Mouse (Mus musculus) CH12.LX (cell line): ENCODE measurements at regions not wholly inside any gene's neighbourhood (a gene's known extent, or its start where the extent isn't known, plus 50 kb on each side); places are given as distances from the start of the nearest gene placed in this dataset.

Source experiments
- DNase-seq: peaks from one replicate; pipeline ENCODE4 v3.0.0-alpha.2; 2013; ENCODE audit errors: extremely low read depth
- H3K27ac ChIP-seq: 2 replicates; pipeline ENCODE4 v1.5.1; 2012; ENCODE audit warnings: low read depth, mild to moderate bottlenecking, control low read depth, moderate library complexity; ENCODE audit not compliant: insufficient read depth
- H3K27me3 ChIP-seq: replicated peaks from 2 replicates; pipeline ENCODE3; 2012; ENCODE audit warnings: inconsistent platforms
- H3K36me3 ChIP-seq, 2 experiments: replicated peaks in 1 of 2; 2 replicates each; pipeline versions ENCODE3 to v1.6.1; 2012; ENCODE audit warnings: inconsistent platforms in 1 of 2, low read length in 1 of 2, mild to moderate bottlenecking in 1 of 2, mixed read lengths in 1 of 2, moderate library complexity in 1 of 2; ENCODE audit not compliant: control insufficient read depth in 1 of 2, insufficient read depth in 1 of 2
- H3K4me1 ChIP-seq, 2 experiments: 2 replicates each; pipeline ENCODE4 v1.6.1; 2012; ENCODE audit warnings: inconsistent platforms in 1 of 2, moderate library complexity in 1 of 2; ENCODE audit not compliant: insufficient read depth in 2 of 2, control insufficient read depth in 1 of 2
- H3K4me2 ChIP-seq: 2 replicates; pipeline ENCODE4 v1.6.1; 2012; ENCODE audit warnings: low read depth, mild to moderate bottlenecking, control low read depth; ENCODE audit not compliant: poor library complexity, insufficient read depth, severe bottlenecking
- H3K4me3 ChIP-seq, 3 experiments: fragments of 150-350 bp in 1 of 3; sonication (generic) in 1 of 3; replicated peaks in 1 of 3; 2 replicates each; pipeline versions ENCODE3 to v1.5.1; 2011 to 2012; ENCODE audit warnings: low read depth in 2 of 3, low read length in 2 of 3, mild to moderate bottlenecking in 2 of 3, moderate library complexity in 2 of 3, control low read depth in 1 of 3, improper control_type of control experiment in 1 of 3, inconsistent platforms in 1 of 3, mixed read lengths in 1 of 3; ENCODE audit not compliant: poor library complexity in 1 of 3
- H3K79me2 ChIP-seq: replicated peaks from 2 replicates; pipeline ENCODE4 v1.6.1; 2012; ENCODE audit warnings: mild to moderate bottlenecking, moderate library complexity; ENCODE audit not compliant: control insufficient read depth, poor library complexity, insufficient read depth, severe bottlenecking; ENCODE audit errors: extremely low read depth
- H3K9ac ChIP-seq: 2 replicates; pipeline ENCODE4 v1.6.1; 2012; ENCODE audit warnings: low read depth, mild to moderate bottlenecking, control low read depth, moderate library complexity; ENCODE audit not compliant: insufficient read depth
- H3K9me3 ChIP-seq: replicated peaks from 2 replicates; pipeline ENCODE3; 2012; ENCODE audit warnings: low read length, inconsistent platforms, mixed read lengths
- CTCF ChIP-seq, 2 experiments: IDR thresholded peaks in 1 of 2; conservative IDR thresholded peaks in 1 of 2; 2 replicates each; pipeline ENCODE4 v1.5.1; 2011 to 2012; ENCODE audit warnings: low read depth in 2 of 2, low read length in 2 of 2, improper control_type of control experiment in 1 of 2, inconsistent platforms in 1 of 2, mild to moderate bottlenecking in 1 of 2, moderate library complexity in 1 of 2
- ELF1 ChIP-seq: IDR thresholded peaks from 2 replicates; pipeline ENCODE4 v1.6.1; 2014; ENCODE audit warnings: low read depth, mild to moderate bottlenecking, inconsistent platforms, low read length, improper control_type of control experiment
- GABPA ChIP-seq: IDR thresholded peaks from 2 replicates; pipeline ENCODE4 v1.6.1; 2012; ENCODE audit warnings: low read depth, low read length, improper control_type of control experiment, inconsistent platforms; ENCODE audit not compliant: insufficient replicate concordance
- JUND ChIP-seq: conservative IDR thresholded peaks from 2 replicates; pipeline ENCODE4 v1.6.1; 2011; ENCODE audit warnings: low read depth, low read length, improper control_type of control experiment
- KAT2A ChIP-seq: IDR thresholded peaks from 2 replicates; pipeline ENCODE4 v1.6.1; 2012; ENCODE audit warnings: low read length, improper control_type of control experiment, inconsistent platforms; ENCODE audit not compliant: insufficient replicate concordance
- MAFK ChIP-seq: IDR thresholded peaks from 2 replicates; pipeline ENCODE4 v1.6.1; 2011; ENCODE audit warnings: low read length, improper control_type of control experiment; ENCODE audit not compliant: insufficient replicate concordance
- MAX ChIP-seq: IDR thresholded peaks from 2 replicates; pipeline ENCODE4 v1.6.1; 2011; ENCODE audit warnings: low read length, improper control_type of control experiment
- PAX5 ChIP-seq: IDR thresholded peaks from 2 replicates; pipeline ENCODE4 v1.6.1; 2012; ENCODE audit warnings: low read length, inconsistent platforms, mixed read lengths
- SIN3A ChIP-seq: IDR thresholded peaks from 2 replicates; pipeline ENCODE4 v1.6.1; 2012; ENCODE audit warnings: low read length, improper control_type of control experiment, inconsistent platforms
- SMC3 ChIP-seq: IDR thresholded peaks from 2 replicates; pipeline ENCODE4 v1.6.1; 2011; ENCODE audit warnings: low read depth, low read length, improper control_type of control experiment
- TCF12 ChIP-seq: IDR thresholded peaks from 2 replicates; pipeline ENCODE4 v1.6.1; 2014; ENCODE audit warnings: low read depth, mild to moderate bottlenecking, inconsistent platforms, low read length, improper control_type of control experiment
- UBTF ChIP-seq: IDR thresholded peaks from 2 replicates; pipeline ENCODE4 v1.6.1; 2012; ENCODE audit warnings: low read depth, mild to moderate bottlenecking, inconsistent platforms, low read length, improper control_type of control experiment, moderate library complexity
- USF2 ChIP-seq: conservative IDR thresholded peaks from 2 replicates; pipeline ENCODE4 v1.6.1; 2011; ENCODE audit warnings: low read depth, low read length, improper control_type of control experiment
- ZC3H11A ChIP-seq: IDR thresholded peaks from 2 replicates; pipeline ENCODE4 v1.6.1; 2012; ENCODE audit warnings: low read depth, mild to moderate bottlenecking, inconsistent platforms, low read length, improper control_type of control experiment
- ZKSCAN1 ChIP-seq: IDR thresholded peaks from 2 replicates; pipeline ENCODE4 v1.6.1; 2012; ENCODE audit warnings: low read depth, inconsistent platforms, low read length, improper control_type of control experiment, borderline replicate concordance
- ZNF384 ChIP-seq: IDR thresholded peaks from 2 replicates; pipeline ENCODE4 v1.6.1; 2012; ENCODE audit warnings: low read depth, low read length, improper control_type of control experiment, inconsistent platforms
- dilution Hi-C: fragments of 300-500 bp; cut with MboI; formaldehyde crosslinking; loops from 2 replicates; pipeline ENCODE4 v1.14.3; 2020; ENCODE audit warnings: low sequenced_read_pairs; ENCODE audit not compliant: extremely low pct_unique_long_range_greater_than_20kb, extremely low pct_ligation_motif_present
- in situ Hi-C: fragments of 300-500 bp; cut with MboI; formaldehyde crosslinking; loops from 3 replicates; pipeline ENCODE4 v1.14.3; 2019; ENCODE audit warnings: low sequenced_read_pairs, low pct_ligation_motif_present, low pct_unique_long_range_greater_than_20kb, mixed read lengths

GRCm38 (mm10) chr3:134368591-134368990 is 132.3 kb downstream of the Cxxc4 start:
- dilution Hi-C loops = no loop called here
- no peak for TF ChIP-seq ELF1
- TF ChIP-seq KAT2A = no peak
- TF ChIP-seq CTCF (conservative IDR thresholded peaks at IDR 0.05 in 1 of 2, IDR thresholded peaks at IDR 0.05 in 1 of 2; ENCODE audit: low read depth in 2 of 2, low read length in 2 of 2) = no peak
- TF ChIP-seq ZC3H11A = no peak
- TF ChIP-seq TCF12 = no peak
- TF ChIP-seq ZKSCAN1 = no peak
- no peak for TF ChIP-seq USF2
- TF ChIP-seq MAFK = no peak
- no peak for TF ChIP-seq SMC3
- TF ChIP-seq PAX5 = no peak

GRCm38 (mm10) chr3:134369126-134369525 is 132.8 kb downstream of the Cxxc4 start:
- no peaks in the 10 kb centered on the region for H3K9me3 ChIP-seq
- no peak overlapping the region for H3K4me2 ChIP-seq
- no peaks in the 10 kb centered on the region for H3K79me2 ChIP-seq
- H3K27ac ChIP-seq = no peak overlapping the region
- H3K4me3 ChIP-seq = no peak overlapping the region
- H3K36me3 ChIP-seq = no peaks in the 10 kb centered on the region
- in situ Hi-C loops (no loop called here), dilution Hi-C loops (no loop called here)
- DNase-seq = no peak
- no peaks in the 10 kb centered on the region for H3K4me1 ChIP-seq
- H3K9ac ChIP-seq = no peak overlapping the region
- no peaks in the 10 kb centered on the region for H3K27me3 ChIP-seq
- no peak for TF ChIP-seq ZNF384
- TF ChIP-seq JUND = no peak
- TF ChIP-seq, all 38 proteins: peak for 0

More at GRCm38 (mm10) chr3:134368591-134368990, 132.3 kb downstream of the Cxxc4 start:
- Histone ChIP-seq H3K79me2 (no peaks in the 10 kb centered on the region), H3K4me3 (no peak overlapping the region), H3K27me3 (no peaks in the 10 kb centered on the region), H3K9me3 (no peaks in the 10 kb centered on the region), H3K36me3 (no peaks in the 10 kb centered on the region), H3K27ac (no peak overlapping the region), H3K4me2 (no peak overlapping the region), H3K4me1 (no peaks in the 10 kb centered on the region), H3K9ac (no peak overlapping the region)
- DNase-seq = no peak
- in situ Hi-C loops = no loop called here

GRCm38 (mm10) chr3:134379549-134379948 is 143.3 kb downstream of the Cxxc4 start:
- Histone ChIP-seq H3K36me3 (no peaks in the 10 kb centered on the region), H3K4me2 (no peak overlapping the region), H3K9ac (no peak overlapping the region), H3K9me3 (no peaks in the 10 kb centered on the region), H3K79me2 (no peaks in the 10 kb centered on the region), H3K27me3 (no peaks in the 10 kb centered on the region), H3K4me3 (no peak overlapping the region), H3K4me1 (no peaks in the 10 kb centered on the region), H3K27ac (no peak overlapping the region)
- in situ Hi-C loops (no loop called here), dilution Hi-C loops (no loop called here)
- TF ChIP-seq SIN3A (no peak), UBTF (no peak), GABPA (no peak), MAFK (no peak), MAX (no peak), ELF1 (no peak)
- no peak for DNase-seq
